Mouse (Mus musculus): ENCODE data around the gene Pde8b.

- TF ChIP-seq CTCF (IDR thresholded peaks at IDR 0.05; ENCODE audit: control insufficient read depth, insufficient read depth, insufficient read length) (no peak), MAX (IDR thresholded peaks at IDR 0.05) (no peak), USF1 (IDR thresholded peaks at IDR 0.05; ENCODE audit: low read depth) (no peak), FOSL1 (IDR thresholded peaks at IDR 0.05; ENCODE audit: insufficient read depth, low read length, poor library complexity, severe bottlenecking) (no peak), MYOD1 (IDR thresholded peaks at IDR 0.05; ENCODE audit: control insufficient read depth, insufficient read length, low read depth) (no peak), CEBPB (IDR thresholded peaks at IDR 0.05; ENCODE audit: low read depth) (no peak)
These were observed 27.3 kb downstream of the Pde8b start for GRCm38 (mm10) chr13:95222569-95223426.

Measured in C2C12 (cell line).